Mouse (Mus musculus) hindbrain, embryonic 16.5 days (tissue): ENCODE data around the gene Tecpr2. TPM values are rescaled to one million over a fixed set of nuclear protein-coding genes. Genes with fewer than 3 reads are reported as not detected.
"Not testable (repeated sequence)": the region's sequence is repeated elsewhere in the genome, so short reads cannot be mapped to it uniquely, and the experiment has no call there.

ENCODE experiments used
- ATAC-seq: fragments of 200-750 bp; cut with Nextera tagmentation; 2 replicates; pipeline ENCODE4 v1.8.0; 2017; ENCODE audit warnings: moderate TSS enrichment, moderate library complexity
- H3K27ac ChIP-seq: fragments of 300-500 bp; sonication (generic); 2 replicates; pipeline ENCODE4 v1.5.1; 2014; ENCODE audit warnings: low read depth, mild to moderate bottlenecking, control low read depth, low read length, moderate library complexity
- H3K27me3 ChIP-seq: fragments of 300-500 bp; sonication (generic); replicated peaks from 2 replicates; pipeline ENCODE4 v1.6.1; 2014; ENCODE audit warnings: low read length; ENCODE audit not compliant: control insufficient read depth, insufficient read depth
- H3K36me3 ChIP-seq: fragments of 300-500 bp; sonication (generic); 2 replicates; pipeline ENCODE4 v1.6.1; 2014; ENCODE audit warnings: mild to moderate bottlenecking, low read length, moderate library complexity, mixed read lengths; ENCODE audit not compliant: control insufficient read depth, insufficient read depth
- H3K4me1 ChIP-seq: fragments of 300-500 bp; sonication (generic); 2 replicates; pipeline ENCODE4 v1.6.1; 2014; ENCODE audit warnings: low read depth, low read length; ENCODE audit not compliant: control insufficient read depth, insufficient read depth
- H3K4me2 ChIP-seq: fragments of 300-500 bp; sonication (generic); 2 replicates; pipeline ENCODE4 v1.6.1; 2014; ENCODE audit warnings: mild to moderate bottlenecking, low read length, control low read depth, moderate library complexity
- H3K4me3 ChIP-seq: fragments of 300-500 bp; sonication (generic); 2 replicates; pipeline ENCODE4 v1.5.1; 2014; ENCODE audit warnings: mild to moderate bottlenecking, low read length, control low read depth, moderate library complexity
- H3K9ac ChIP-seq: fragments of 300-500 bp; sonication (generic); 2 replicates; pipeline ENCODE4 v1.6.1; 2014; ENCODE audit warnings: low read depth, mild to moderate bottlenecking, control low read depth, low read length, moderate library complexity
- H3K9me3 ChIP-seq: fragments of 300-500 bp; sonication (generic); 2 replicates; pipeline ENCODE4 v1.6.1; 2014; ENCODE audit warnings: mild to moderate bottlenecking, low read length, moderate library complexity; ENCODE audit not compliant: control insufficient read depth
- WGBS: fragments of 180-500 bp; shearing (Covaris S2); extraction: QIAGEN DNeasy Blood & Tissue Kit; methylation state at CpG from one replicate; pipeline ENCODE4 v1.1.7; 2014; 5-methylcytosine and 5-hydroxymethylcytosine counted together
- polyA plus RNA-seq: library from polyadenylated mRNA; unstranded; fragments of >200 nt; fragmentation: Nextera tagmentation; extraction: Ambion mirVana; gene quantifications from 2 replicates; pipeline ENCODE4 v1.2.1, GENCODE M21; 2015

Gene Tecpr2
- polyA plus RNA-seq, 1 experiment from 2014 or later = 5.3 TPM

DNA sequence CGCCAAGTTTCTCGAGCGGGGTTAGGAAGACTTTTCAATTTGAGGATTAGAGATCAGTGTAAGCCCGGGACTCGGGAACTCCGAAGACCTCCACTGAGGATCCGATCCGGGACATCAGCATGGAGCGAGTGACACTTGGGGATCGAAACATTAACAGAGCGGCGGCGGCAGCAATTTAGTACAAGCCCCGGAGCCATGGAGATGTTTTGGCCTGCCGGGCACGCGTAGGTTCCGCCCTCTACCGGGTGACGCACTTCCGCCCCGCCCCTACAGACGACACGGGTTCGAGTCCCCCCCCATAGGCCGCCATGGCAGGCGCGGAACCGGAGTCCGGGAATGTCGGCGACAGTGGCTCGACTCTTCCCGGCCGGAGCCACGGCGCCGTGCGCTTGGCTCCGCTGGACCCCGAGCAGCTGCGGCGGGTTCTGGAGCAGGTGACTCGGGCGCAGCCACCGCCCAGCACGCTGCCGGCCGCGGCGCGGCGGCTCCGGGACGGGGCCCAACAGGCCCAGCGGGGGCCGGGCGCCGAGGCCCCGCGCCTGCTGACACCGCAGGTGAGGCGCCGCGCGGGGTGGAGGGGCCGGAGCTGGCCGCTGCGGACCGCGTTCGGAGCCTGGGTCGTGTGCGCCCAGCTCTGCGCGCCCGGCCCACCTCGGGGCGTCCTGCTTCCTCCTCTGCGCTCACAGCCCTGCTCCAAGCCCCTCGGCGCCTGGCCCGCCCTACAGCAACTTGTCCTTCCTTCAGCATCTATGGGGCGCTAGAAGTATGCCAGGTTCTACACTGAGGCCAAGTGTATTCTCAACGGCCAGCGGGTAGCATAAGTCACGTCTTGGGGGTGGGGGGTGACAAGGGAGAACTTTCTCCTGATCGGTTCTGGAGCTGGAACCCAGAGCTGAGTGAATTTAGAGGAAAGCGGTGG, 38.8 kb upstream of the Tecpr2 start, which contains the start of gene Zfp839:
Gene Zfp839 (plus strand): TSS at position 244 of the 919 bp plus-strand sequence.
- H3K27me3 ChIP-seq = peaks cover 9% of the 10 kb centered on the region
- peak; percentile 90 for ATAC-seq
- H3K9ac ChIP-seq = peak within 1 kb of the TSS; percentile 96
- peaks cover 3% of the 10 kb centered on the region; the same call in 1 of the 2 replicates for H3K36me3 ChIP-seq
- H3K27ac ChIP-seq = peak within 1 kb of the TSS; percentile 79
- peak within 1 kb of the TSS; percentile 80 for H3K4me3 ChIP-seq
- peak within 1 kb of the TSS; percentile 75 for H3K4me2 ChIP-seq
- peaks cover 12% of the 10 kb centered on the region for H3K4me1 ChIP-seq
- 1% methylated on average over 76 of the region's 89 CpGs for WGBS
- H3K9me3 ChIP-seq = no peaks in the 10 kb centered on the region

DNA sequence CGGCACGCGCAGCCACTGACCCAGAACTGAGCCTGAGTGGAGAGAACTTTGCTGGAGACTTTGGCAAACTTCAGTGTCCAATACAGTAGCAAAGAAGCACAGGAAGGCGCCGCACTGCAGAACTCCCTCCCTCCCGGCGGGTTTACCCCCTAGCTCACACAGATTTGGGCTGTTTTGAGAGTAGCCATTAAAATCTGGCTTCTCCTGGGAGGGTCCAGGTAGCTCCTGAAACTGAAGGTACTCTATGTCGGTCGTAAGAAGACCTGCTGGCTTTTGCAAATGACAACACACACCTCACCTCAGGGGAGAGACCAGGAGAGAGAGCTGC, 38.2 kb upstream of the Tecpr2 start:
- peak overlapping the region; percentile 79 for H3K27ac ChIP-seq
- H3K9me3 ChIP-seq = no peaks in the 10 kb centered on the region
- peak; percentile 18 for ATAC-seq
- WGBS = 25% methylated on average over 9 of the region's 9 CpGs
- H3K27me3 ChIP-seq = peaks cover 9% of the 10 kb centered on the region
- H3K4me3 ChIP-seq = peak overlapping the region; percentile 80
- peak overlapping the region; percentile 96 for H3K9ac ChIP-seq
- peak overlapping the region; percentile 75 for H3K4me2 ChIP-seq
- H3K36me3 ChIP-seq = peaks cover 9% of the 10 kb centered on the region
- peaks cover 12% of the 10 kb centered on the region for H3K4me1 ChIP-seq

DNA sequence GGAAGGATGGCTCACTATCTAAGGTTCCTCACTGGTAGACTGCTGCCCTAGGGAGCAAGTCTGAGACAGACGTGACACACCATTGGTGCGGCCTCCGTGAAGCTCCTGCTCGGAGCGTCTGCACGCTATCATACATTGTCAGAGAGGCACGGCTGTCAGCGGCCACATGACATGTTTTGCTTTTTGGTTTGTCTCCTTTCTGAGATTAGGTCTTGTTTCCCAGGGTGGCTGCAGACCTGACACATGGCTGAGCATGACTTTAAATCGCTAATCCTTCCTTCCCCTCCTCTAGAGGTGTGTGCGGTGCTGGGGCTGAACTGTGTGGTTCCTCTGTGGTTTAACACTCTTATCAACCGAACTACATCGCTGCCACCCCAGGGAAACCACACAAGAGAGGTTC, 37.6 kb upstream of the Tecpr2 start:
- Histone ChIP-seq H3K4me1 (peaks cover 12% of the 10 kb centered on the region), H3K4me3 (no peak overlapping the region; the same call in 1 of the 2 replicates), H3K9ac (0 out of 2 replicates have a peak overlapping the region, but pooled peaks have one; percentile 11), H3K27ac (no peak overlapping the region), H3K9me3 (no peaks in the 10 kb centered on the region), H3K4me2 (peak overlapping the region; percentile 75; the same call in 1 of the 2 replicates), H3K27me3 (peaks cover 6% of the 10 kb centered on the region), H3K36me3 (peaks cover 10% of the 10 kb centered on the region)
- no peak for ATAC-seq
- 89% methylated on average over 12 of the region's 12 CpGs for WGBS

DNA sequence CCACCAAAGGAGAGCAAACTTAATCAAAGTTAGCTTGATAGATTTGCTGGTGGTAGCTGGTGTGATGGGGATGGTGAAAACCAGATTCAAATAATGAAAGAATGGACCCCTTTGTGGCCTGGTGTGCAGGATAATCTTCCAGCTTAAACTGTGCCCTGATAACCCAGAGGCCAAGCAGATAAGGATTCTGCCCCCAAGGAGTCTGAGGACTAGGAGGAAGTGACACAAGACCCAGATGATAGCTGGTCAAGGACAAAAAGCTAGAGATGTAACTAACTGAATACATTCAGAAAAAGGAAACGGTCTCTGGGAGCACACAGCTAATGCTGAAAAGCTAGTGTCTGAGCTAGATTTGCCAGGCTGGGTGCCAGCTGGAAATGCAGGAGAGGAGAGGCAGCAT, 37.1 kb upstream of the Tecpr2 start:
- no peak for ATAC-seq
- Histone ChIP-seq H3K27me3 (peaks cover 2% of the 10 kb centered on the region; the same call in 1 of the 2 replicates), H3K36me3 (peaks cover 10% of the 10 kb centered on the region), H3K4me1 (peaks cover 12% of the 10 kb centered on the region), H3K27ac (no peak overlapping the region), H3K9ac (no peak overlapping the region), H3K4me2 (no peak overlapping the region), H3K4me3 (no peak overlapping the region), H3K9me3 (no peaks in the 10 kb centered on the region)
- WGBS = 88% methylated on average over 1 of the region's 1 CpGs

DNA sequence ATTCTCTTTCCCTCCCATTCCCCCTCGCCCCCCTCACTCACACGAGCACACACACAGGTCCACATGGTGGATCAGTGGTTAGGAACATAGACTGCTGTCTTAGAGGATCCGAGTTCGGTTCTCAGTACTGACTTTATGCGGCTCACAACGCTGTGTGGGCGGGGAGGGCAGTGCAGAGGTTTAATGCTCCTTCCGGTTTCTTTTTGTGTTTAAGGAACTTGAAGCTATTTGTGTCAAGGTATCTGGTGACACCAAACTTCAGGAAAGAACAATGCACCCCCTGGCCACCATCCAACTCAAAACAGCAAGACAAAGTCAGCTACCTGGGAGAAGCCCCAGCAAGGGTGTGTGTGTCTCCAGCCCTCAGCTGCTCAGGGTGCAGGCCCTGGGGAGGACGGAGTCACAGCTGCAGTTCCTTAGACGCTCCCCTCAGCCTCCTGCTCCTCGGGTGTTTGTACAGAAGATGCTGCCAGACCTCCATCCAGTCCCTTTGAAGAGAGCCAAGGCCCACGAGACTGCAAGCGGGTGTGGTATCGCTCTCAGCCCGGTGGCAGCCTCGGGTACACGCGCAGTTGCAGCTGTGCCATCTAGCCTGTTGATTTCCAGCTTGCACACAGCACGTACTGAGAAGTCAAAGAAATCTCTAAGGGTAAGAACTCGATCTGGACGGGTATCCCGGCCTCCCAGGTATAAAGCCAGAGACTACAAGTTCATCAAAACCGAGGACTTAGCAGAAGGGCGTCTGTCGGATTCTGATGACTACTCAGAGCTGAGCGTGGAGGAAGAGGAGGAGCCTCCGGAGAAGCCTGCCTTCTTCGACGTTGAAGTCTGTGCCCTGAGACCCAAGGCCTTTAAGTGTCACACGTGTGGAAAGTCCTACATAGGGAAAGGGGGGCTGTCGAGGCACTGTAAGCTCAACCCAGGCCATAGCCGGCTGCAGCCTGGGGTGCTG, 34.0 kb upstream of the Tecpr2 start:
- no peaks in the 10 kb centered on the region for H3K27me3 ChIP-seq
- no peak overlapping the region for H3K4me2 ChIP-seq
- ATAC-seq = no peak

DNA sequence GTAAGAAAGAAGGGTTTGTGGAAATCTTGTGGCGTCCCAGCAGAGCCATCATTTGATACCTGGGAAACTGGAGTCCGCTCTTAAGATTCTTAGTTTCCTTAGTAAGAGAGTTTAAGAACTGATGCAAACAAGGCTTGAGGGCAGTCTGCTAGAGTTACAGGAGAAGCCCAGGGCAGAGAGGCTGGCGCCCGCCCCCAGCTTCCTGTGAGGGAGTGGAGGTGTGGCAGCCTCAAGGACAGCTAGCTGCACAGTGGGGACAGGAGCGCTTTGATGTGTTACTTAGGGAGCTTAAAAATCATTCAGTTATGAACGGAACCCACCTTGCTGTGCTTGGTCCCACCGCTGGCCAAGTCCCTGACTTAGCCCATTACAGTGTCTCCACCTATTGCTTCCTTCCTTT, 31.9 kb upstream of the Tecpr2 start:
- no peaks in the 10 kb centered on the region for H3K9me3 ChIP-seq
- ATAC-seq = no peak
- no peak overlapping the region for H3K4me3 ChIP-seq
- no peaks in the 10 kb centered on the region for H3K27me3 ChIP-seq
- H3K4me1 ChIP-seq = no peaks in the 10 kb centered on the region
- H3K27ac ChIP-seq = no peak overlapping the region
- peaks cover 13% of the 10 kb centered on the region for H3K36me3 ChIP-seq
- 90% methylated on average over 7 of the region's 7 CpGs for WGBS
- no peak overlapping the region for H3K9ac ChIP-seq
- H3K4me2 ChIP-seq = no peak overlapping the region

More for the DNA sequence above, 34.0 kb upstream of the Tecpr2 start:
- Histone ChIP-seq H3K9ac (no peak overlapping the region), H3K4me3 (no peak overlapping the region), H3K4me1 (peaks cover 9% of the 10 kb centered on the region), H3K27ac (no peak overlapping the region), H3K36me3 (peaks cover 10% of the 10 kb centered on the region), H3K9me3 (no peaks in the 10 kb centered on the region)
- 86% methylated on average over 32 of the region's 32 CpGs for WGBS

DNA sequence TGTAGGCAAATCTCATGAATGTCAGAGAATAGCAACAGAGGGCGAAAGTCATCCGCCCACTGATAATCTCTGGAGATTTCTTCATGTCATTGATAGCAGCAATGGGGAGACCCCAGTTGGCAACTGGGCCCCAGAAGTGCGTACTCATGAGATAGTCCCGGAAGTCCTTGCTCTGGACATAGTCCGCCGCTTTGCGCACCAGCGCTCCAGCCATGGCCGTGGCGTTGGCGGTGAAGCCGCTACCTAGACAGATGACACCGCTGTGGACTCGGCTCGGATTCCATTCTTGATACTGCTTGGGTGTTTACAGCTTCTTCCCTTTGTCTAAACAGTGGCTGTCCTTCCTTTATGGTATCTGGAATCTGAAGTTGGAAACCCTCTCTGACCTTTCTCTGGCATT, 30.4 kb upstream of the Tecpr2 start:
- ATAC-seq, H3K9ac ChIP-seq, H3K4me3 ChIP-seq, H3K4me1 ChIP-seq, H3K27ac ChIP-seq, H3K27me3 ChIP-seq, H3K4me2 ChIP-seq, H3K9me3 ChIP-seq: not testable (repeated sequence)
- WGBS = 95% methylated on average over 15 of the region's 15 CpGs
- H3K36me3 ChIP-seq = peaks cover 14% of the 10 kb centered on the region

DNA sequence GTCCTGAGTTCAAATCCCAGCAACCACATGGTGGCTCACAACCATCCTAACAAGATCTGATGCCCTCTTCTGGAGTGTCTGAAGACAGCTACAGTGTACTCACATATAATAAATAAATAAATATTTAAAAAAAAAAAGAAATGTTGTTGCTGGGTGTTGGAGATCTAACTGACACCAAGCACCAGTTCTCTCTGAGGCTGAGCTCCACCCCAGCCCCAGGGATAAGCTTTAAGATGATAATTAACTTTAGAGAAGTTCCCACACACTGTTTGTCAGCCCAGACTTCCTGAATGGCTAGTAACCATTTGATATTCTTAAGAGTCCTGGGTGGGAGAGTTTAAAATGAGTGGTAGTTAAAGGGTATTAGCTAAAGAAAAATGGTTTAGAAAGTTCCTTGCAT, 28.8 kb upstream of the Tecpr2 start:
- no peak overlapping the region for H3K4me2 ChIP-seq
- H3K27ac ChIP-seq = no peak overlapping the region
- no peaks in the 10 kb centered on the region for H3K4me1 ChIP-seq
- H3K9me3 ChIP-seq = no peaks in the 10 kb centered on the region
- no peaks in the 10 kb centered on the region for H3K27me3 ChIP-seq
- H3K9ac ChIP-seq = no peak overlapping the region
- H3K4me3 ChIP-seq = no peak overlapping the region
- peaks cover 16% of the 10 kb centered on the region for H3K36me3 ChIP-seq
- ATAC-seq = no peak

DNA sequence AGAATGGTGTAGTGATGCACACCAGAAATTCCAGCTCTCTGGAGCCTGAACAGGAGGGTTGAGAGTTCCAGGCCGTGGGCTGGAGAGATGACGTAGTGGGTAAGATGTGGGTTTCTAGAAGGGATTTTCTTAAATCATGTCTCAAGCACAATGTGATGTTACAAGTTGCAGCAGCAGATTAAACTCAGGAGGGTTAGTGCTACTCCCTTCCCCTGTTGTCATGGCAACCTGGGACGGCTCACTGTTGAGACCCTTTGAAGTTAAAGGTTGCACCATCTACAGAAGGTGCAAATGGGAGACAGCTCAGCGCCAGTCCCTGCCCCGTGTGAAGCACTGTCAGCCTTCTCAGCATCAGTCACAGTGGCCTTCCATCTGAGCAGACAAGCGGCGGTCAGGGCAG, 27.8 kb upstream of the Tecpr2 start:
- Histone ChIP-seq H3K36me3 (peaks cover 11% of the 10 kb centered on the region), H3K9ac (no peak overlapping the region), H3K27ac (no peak overlapping the region), H3K4me1 (no peaks in the 10 kb centered on the region), H3K27me3 (no peaks in the 10 kb centered on the region), H3K9me3 (no peaks in the 10 kb centered on the region), H3K4me3 (no peak overlapping the region), H3K4me2 (no peak overlapping the region)
- ATAC-seq = no peak
- 59% methylated on average over 7 of the region's 7 CpGs for WGBS
